Mouse (Mus musculus) heart, embryonic 14.5 days (tissue): Measurements from ENCODE around the gene Cul4a. TPM values are rescaled to one million over a fixed set of nuclear protein-coding genes. Genes with fewer than 3 reads are reported as not detected.

Source experiments
- ATAC-seq: fragments of 200-750 bp; cut with Nextera tagmentation; 2 replicates; pipeline ENCODE4 v1.8.0; 2017; ENCODE audit warnings: low read depth, moderate TSS enrichment; ENCODE audit not compliant: insufficient number of reproducible peaks, insufficient read depth, low FRiP score
- H3K27ac ChIP-seq, 2 experiments: fragments of 200-500 bp in 1 of 2; fragments of 300-500 bp in 1 of 2; sonication (generic) in 1 of 2; replicated peaks in 1 of 2; 2 replicates each; pipeline ENCODE4 v1.5.1; 2012 to 2014; ENCODE audit warnings: low read depth in 2 of 2, low read length in 2 of 2, control low read depth in 1 of 2, mild to moderate bottlenecking in 1 of 2, mixed read lengths in 1 of 2; ENCODE audit not compliant: control insufficient read depth in 1 of 2, insufficient read depth in 1 of 2
- H3K27me3 ChIP-seq: fragments of 300-500 bp; sonication (generic); 2 replicates; pipeline ENCODE4 v1.6.1; 2014; ENCODE audit warnings: mild to moderate bottlenecking, low read length, control low read depth; ENCODE audit not compliant: control insufficient read depth, insufficient read depth
- H3K36me3 ChIP-seq: fragments of 300-500 bp; sonication (generic); 2 replicates; pipeline ENCODE4 v1.6.1; 2014; ENCODE audit warnings: mild to moderate bottlenecking, control low read depth, low read length, mixed read lengths; ENCODE audit not compliant: control insufficient read depth, insufficient read depth
- H3K4me1 ChIP-seq, 2 experiments: fragments of 200-500 bp in 1 of 2; fragments of 300-500 bp in 1 of 2; sonication (generic) in 1 of 2; 2 replicates each; pipeline ENCODE4 v1.6.1; 2012 to 2014; ENCODE audit warnings: low read length in 2 of 2, control low read depth in 1 of 2, mixed read lengths in 1 of 2; ENCODE audit not compliant: control insufficient read depth in 2 of 2, insufficient read depth in 2 of 2
- H3K4me2 ChIP-seq: fragments of 300-500 bp; sonication (generic); 2 replicates; pipeline ENCODE4 v1.6.1; 2014; ENCODE audit warnings: mild to moderate bottlenecking, low read length
- H3K4me3 ChIP-seq, 2 experiments: fragments of 200-500 bp in 1 of 2; fragments of 300-500 bp in 1 of 2; sonication (generic) in 1 of 2; 2 replicates each; pipeline ENCODE4 v1.5.1; 2012 to 2014; ENCODE audit warnings: low read length in 2 of 2, mild to moderate bottlenecking in 2 of 2, control low read depth in 1 of 2, low read depth in 1 of 2, moderate library complexity in 1 of 2; ENCODE audit not compliant: control insufficient read depth in 1 of 2, insufficient read depth in 1 of 2
- H3K9ac ChIP-seq: fragments of 300-500 bp; sonication (generic); 2 replicates; pipeline ENCODE4 v1.6.1; 2014; ENCODE audit warnings: mild to moderate bottlenecking, low read length
- H3K9me3 ChIP-seq: fragments of 300-500 bp; sonication (generic); 2 replicates; pipeline ENCODE4 v1.6.1; 2016; ENCODE audit warnings: low read length, control low read depth; ENCODE audit not compliant: control insufficient read depth
- WGBS: fragments of 180-500 bp; shearing (Covaris S2); extraction: QIAGEN DNeasy Blood & Tissue Kit; methylation state at CpG from one replicate; pipeline ENCODE4 v1.1.7; 2014; 5-methylcytosine and 5-hydroxymethylcytosine counted together
- polyA plus RNA-seq: library from polyadenylated mRNA; unstranded; fragments of >200 nt; fragmentation: Nextera tagmentation; extraction: Ambion mirVana; gene quantifications from 2 replicates; pipeline ENCODE4 v1.2.1, GENCODE M21; 2014

Cul4a gene
- polyA plus RNA-seq, 1 experiment from 2014 or later = 109 TPM

GRCm38 (mm10) chr8:13170510-13170909 is 65.1 kb downstream of the Cul4a start:
- no peak; the same call in 1 of the 2 replicates for ATAC-seq
- Histone ChIP-seq H3K4me1 (peaks cover 10 to 29% of the 10 kb centered on the region in 2 experiments), H3K27ac (peak overlapping the region; percentile 83), H3K4me3 (no peak overlapping the region), H3K36me3 (peaks cover 97% of the 10 kb centered on the region), H3K27me3 (no peaks in the 10 kb centered on the region), H3K9me3 (no peaks in the 10 kb centered on the region), H3K9ac (peak overlapping the region; percentile 55), H3K4me2 (peak overlapping the region; percentile 40)
- WGBS = 21% methylated on average over 1 of the region's 1 CpGs

DNA sequence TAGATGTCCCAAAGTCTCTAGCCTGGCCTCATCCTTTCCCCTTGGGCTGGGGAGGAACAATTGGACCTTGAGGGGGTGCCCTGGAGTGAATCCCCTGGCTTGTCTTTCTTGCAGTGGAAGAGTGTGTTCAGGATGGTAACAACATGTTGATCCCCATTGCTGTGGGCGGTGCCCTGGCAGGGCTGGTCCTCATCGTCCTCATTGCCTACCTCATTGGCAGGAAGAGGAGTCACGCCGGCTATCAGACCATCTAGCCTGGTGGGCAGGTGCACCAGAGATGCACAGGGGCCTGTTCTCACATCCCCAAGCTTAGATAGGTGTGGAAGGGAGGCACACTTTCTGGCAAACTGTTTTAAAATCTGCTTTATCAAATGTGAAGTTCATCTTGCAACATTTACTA is 68.9 kb downstream of the Cul4a start:
- H3K27me3 ChIP-seq = no peaks in the 10 kb centered on the region
- peaks cover 96% of the 10 kb centered on the region for H3K36me3 ChIP-seq

DNA sequence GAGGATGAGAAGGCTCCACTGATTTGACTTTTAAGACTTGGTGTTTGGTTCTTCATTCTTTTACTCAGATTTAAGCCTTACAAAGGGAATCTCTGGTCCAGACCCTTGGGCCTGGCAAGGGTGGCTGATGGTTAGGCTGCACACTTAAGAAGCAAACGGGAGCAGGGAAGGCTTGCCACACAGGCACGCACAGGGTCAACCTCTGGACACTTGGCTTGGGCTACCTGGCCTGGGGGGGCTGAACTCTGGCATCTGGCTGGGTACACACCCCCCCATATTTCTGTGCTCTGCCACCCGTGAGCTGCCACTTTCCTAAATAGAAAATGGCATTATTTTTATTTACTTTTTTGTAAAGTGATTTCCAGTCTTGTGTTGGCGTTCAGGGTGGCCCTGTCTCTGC is 69.4 kb downstream of the Cul4a start:
- no peak overlapping the region for H3K27ac ChIP-seq
- ATAC-seq = no peak

More for the DNA sequence above, 68.9 kb downstream of the Cul4a start:
- H3K4me2 ChIP-seq = no peak overlapping the region
- 80% methylated on average over 4 of the region's 4 CpGs for WGBS
- H3K9me3 ChIP-seq = no peaks in the 10 kb centered on the region
- ATAC-seq = no peak
- H3K27ac ChIP-seq = no peak overlapping the region
- peaks cover 10 to 17% of the 10 kb centered on the region in 2 experiments for H3K4me1 ChIP-seq
- H3K4me3 ChIP-seq = no peak overlapping the region
- no peak overlapping the region for H3K9ac ChIP-seq

GRCm38 (mm10) chr8:13175650-13176049 is 70.2 kb downstream of the Cul4a start:
- H3K36me3 ChIP-seq = peaks cover 83% of the 10 kb centered on the region
- H3K9me3 ChIP-seq = no peaks in the 10 kb centered on the region
- H3K27me3 ChIP-seq = no peaks in the 10 kb centered on the region
- ATAC-seq = no peak
- H3K4me2 ChIP-seq = no peak overlapping the region
- 93% methylated on average over 1 of the region's 1 CpGs for WGBS
- H3K9ac ChIP-seq = no peak overlapping the region
- peaks cover 15 to 18% of the 10 kb centered on the region in 2 experiments for H3K4me1 ChIP-seq
- no peak overlapping the region for H3K27ac ChIP-seq
- no peak overlapping the region for H3K4me3 ChIP-seq

More for the DNA sequence above, 69.4 kb downstream of the Cul4a start:
- Histone ChIP-seq H3K9ac (no peak overlapping the region), H3K4me1 (peaks cover 12 to 18% of the 10 kb centered on the region in 2 experiments), H3K4me3 (no peak overlapping the region), H3K9me3 (no peaks in the 10 kb centered on the region), H3K4me2 (no peak overlapping the region), H3K27me3 (no peaks in the 10 kb centered on the region), H3K36me3 (peaks cover 91% of the 10 kb centered on the region)
- WGBS = 86% methylated on average over 4 of the region's 4 CpGs

GRCm38 (mm10) chr8:13177173-13177852 is 71.9 kb downstream of the Cul4a start:
- no peak overlapping the region for H3K4me2 ChIP-seq
- no peaks in the 10 kb centered on the region for H3K9me3 ChIP-seq
- WGBS = 88% methylated on average over 7 of the region's 7 CpGs
- H3K9ac ChIP-seq = no peak overlapping the region
- peaks cover 21 to 24% of the 10 kb centered on the region in 2 experiments for H3K4me1 ChIP-seq
- peaks cover 67% of the 10 kb centered on the region for H3K36me3 ChIP-seq
- no peak overlapping the region for H3K27ac ChIP-seq
- H3K4me3 ChIP-seq = no peak overlapping the region
- ATAC-seq = no peak
- H3K27me3 ChIP-seq = no peaks in the 10 kb centered on the region

DNA sequence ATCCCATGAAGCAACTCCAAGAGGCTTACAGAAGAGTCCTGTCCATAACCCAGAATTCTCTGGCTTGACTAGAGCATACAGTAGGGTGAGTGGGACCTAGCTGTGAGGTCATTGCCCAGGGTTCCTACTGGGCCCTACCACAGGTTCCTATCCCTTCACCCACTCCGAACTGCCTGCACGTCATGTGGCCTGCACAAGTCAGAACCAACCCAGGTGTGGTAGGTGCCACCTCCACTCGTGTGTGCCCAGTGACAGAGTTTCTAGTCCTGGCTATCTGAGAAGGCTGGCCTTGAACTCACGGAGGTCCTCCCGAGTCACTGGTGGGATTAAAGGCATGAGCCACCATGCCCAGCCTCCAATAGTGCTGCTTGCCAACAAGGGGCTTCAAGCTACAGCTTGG is 72.7 kb downstream of the Cul4a start:
- Histone ChIP-seq H3K9ac (no peak overlapping the region), H3K36me3 (peaks cover 58% of the 10 kb centered on the region), H3K4me2 (no peak overlapping the region), H3K4me1 (peaks cover 21 to 24% of the 10 kb centered on the region in 2 experiments), H3K4me3 (no peak overlapping the region), H3K9me3 (no peaks in the 10 kb centered on the region), H3K27me3 (no peaks in the 10 kb centered on the region), H3K27ac (no peak overlapping the region)
- WGBS = 88% methylated on average over 5 of the region's 5 CpGs
- no peak for ATAC-seq

- Histone ChIP-seq H3K9ac (no peak overlapping the region), H3K4me3 (no peak overlapping the region), H3K27ac (peak overlapping the region in 1 of 2 experiments; percentile 23; a peak in 1 of 4 replicates), H3K9me3 (no peaks in the 10 kb centered on the region), H3K4me1 (peaks cover 21 to 24% of the 10 kb centered on the region in 2 experiments), H3K27me3 (no peaks in the 10 kb centered on the region), H3K4me2 (no peak overlapping the region), H3K36me3 (peaks cover 48% of the 10 kb centered on the region)
- ATAC-seq = no peak
- 62% methylated on average over 6 of the region's 6 CpGs for WGBS
Measured at GRCm38 (mm10) chr8:13179482-13179881, 74.1 kb downstream of the Cul4a start.

DNA sequence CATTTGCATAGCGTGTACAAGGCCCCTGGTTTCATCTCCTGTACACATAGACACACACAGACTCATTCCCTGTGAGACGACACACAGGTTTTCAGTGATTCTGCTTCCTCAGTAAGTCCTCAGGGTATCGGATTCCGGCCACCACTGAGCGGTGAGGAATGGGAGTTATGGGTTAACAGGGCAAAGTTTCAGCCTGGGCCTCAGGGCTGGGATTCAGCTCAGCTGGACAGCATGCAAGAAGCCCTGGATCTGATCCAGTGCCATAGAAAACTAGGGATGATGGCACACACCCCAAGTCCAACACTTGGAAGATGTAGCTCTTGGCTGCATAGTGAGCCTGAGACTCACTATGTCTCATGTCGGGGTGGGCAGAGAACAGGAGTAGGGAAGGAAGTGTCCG is 74.5 kb downstream of the Cul4a start:
- H3K9ac ChIP-seq = no peak overlapping the region
- 66% methylated on average over 7 of the region's 7 CpGs for WGBS

More for the DNA sequence above, 74.5 kb downstream of the Cul4a start:
- Histone ChIP-seq H3K4me3 (no peak overlapping the region), H3K27ac (peak overlapping the region; percentile 16 to 23; a peak in 1 of 4 replicates), H3K36me3 (peaks cover 48% of the 10 kb centered on the region), H3K27me3 (no peaks in the 10 kb centered on the region), H3K4me2 (no peak overlapping the region), H3K9me3 (no peaks in the 10 kb centered on the region), H3K4me1 (peaks cover 21 to 24% of the 10 kb centered on the region in 2 experiments)
- ATAC-seq = no peak
